Mouse (Mus musculus): ENCODE data around the gene Bmp8a. TPM values are rescaled to one million over a fixed set of nuclear protein-coding genes. Genes with fewer than 3 reads are reported as not detected.

Bmp8a gene
- polyA plus RNA-seq (2014; fragmentation: Nextera tagmentation; extraction: Ambion mirVana) = 2.3 and 3.4 TPM in 2 replicates

DNA sequence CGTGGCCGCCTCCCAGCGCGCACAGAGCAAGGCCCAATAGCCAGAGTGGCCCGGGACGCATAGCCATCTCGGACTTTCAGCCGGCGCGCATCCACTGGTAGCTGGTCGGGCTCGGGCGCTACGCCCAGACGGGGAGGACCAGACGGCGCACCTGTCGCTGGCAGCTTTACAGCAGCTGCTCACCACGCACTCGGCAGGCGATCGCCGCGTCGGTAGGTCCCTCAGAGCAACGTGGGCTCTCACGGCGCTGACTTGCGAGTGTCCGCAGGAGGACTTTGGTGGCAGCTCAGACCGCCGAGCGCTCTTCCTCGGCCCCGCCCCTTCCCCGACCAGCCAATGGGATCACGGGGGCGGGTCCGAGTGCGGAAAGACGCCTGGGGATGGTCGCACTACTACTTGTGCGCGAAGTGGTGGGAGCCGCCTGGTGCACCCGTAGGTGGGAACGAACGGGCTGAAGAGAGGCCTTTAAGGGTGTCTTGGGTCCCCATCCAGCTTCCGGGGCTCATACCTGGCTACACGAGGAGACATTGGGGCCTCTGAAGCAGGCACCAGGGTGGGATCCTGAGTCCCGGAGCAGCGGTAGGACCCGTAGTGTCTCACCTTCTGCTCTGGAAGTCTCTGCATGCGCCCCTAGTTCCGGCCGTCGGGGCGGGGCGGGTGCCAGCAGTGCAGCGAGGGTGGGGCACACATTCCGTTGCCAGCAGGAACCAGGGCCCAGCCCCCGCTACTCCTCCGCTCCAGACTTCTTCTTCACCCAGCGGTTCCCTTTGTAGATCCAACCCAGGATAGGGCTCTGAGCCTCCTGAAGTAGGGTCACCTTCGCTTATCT is at the start of gene Bmp8a:
Gene Bmp8a (minus strand): TSS at position 611 of the 829 bp plus-strand sequence.
- Histone ChIP-seq H3K27ac (replicated peaks; ENCODE audit: low read depth, low read length) (no peak within 1 kb of the TSS), H3K4me3 (ENCODE audit: low read depth, low read length) (peak within 1 kb of the TSS; percentile 53), H3K9me3 (ENCODE audit: control insufficient read depth, low read length) (no peaks in the 10 kb centered on the region), H3K27me3 (replicated peaks; ENCODE audit: control insufficient read depth, insufficient read depth, low read length) (peaks cover 43% of the 10 kb centered on the region), H3K4me2 (ENCODE audit: low read depth, low read length) (peak within 1 kb of the TSS; percentile 90), H3K9ac (ENCODE audit: low read depth, low read length) (peak within 1 kb of the TSS; percentile 45; the same call in 1 of the 2 replicates), H3K36me3 (ENCODE audit: control insufficient read depth, insufficient read depth, low read length) (no peaks in the 10 kb centered on the region), H3K4me1 (ENCODE audit: control insufficient read depth, insufficient read depth, low read length) (peaks cover 11% of the 10 kb centered on the region)
- ATAC-seq (ENCODE audit: low read depth) (peak; percentile 91), DNase-seq (ENCODE audit: low spot score) (peak; percentile 82)
- under 1% methylated on average over 34 of the region's 65 CpGs for WGBS

DNA sequence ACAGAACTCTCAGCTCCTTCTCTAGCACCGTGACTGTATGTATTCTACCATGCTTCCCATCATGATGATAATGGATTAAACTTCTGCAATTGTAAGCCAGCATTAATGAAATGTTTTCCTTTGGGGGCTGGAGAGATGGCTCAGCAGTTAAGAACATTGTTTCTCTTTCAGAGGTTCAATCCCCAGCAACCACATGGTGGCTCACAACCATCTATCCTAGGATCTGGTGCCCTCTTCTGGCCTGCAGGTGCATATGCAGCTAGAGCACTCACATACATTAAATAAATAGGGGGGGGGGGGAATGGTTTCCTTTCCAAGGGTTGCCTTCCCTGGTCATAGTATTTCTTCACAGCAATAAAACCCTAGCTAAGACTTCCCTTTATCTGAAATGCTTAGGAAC is 49.1 kb upstream of the Bmp8a start:
- no peaks in the 10 kb centered on the region for H3K4me1 ChIP-seq (ENCODE audit: control insufficient read depth, insufficient read depth, low read length)
- H3K27me3 ChIP-seq (replicated peaks; ENCODE audit: control insufficient read depth, insufficient read depth, low read length) = no peaks in the 10 kb centered on the region
- H3K9ac ChIP-seq (ENCODE audit: low read depth, low read length) = no peak overlapping the region
- 100% methylated on average over 1 of the region's 1 CpGs for WGBS
- ATAC-seq (ENCODE audit: low read depth) (no peak), DNase-seq (ENCODE audit: low spot score) (no peak)
- H3K36me3 ChIP-seq (ENCODE audit: control insufficient read depth, insufficient read depth, low read length) = peaks cover 98% of the 10 kb centered on the region
- no peak overlapping the region for H3K4me2 ChIP-seq (ENCODE audit: low read depth, low read length)
- no peaks in the 10 kb centered on the region for H3K9me3 ChIP-seq (ENCODE audit: control insufficient read depth, low read length)
- no peak overlapping the region for H3K4me3 ChIP-seq (ENCODE audit: low read depth, low read length)
- H3K27ac ChIP-seq (replicated peaks; ENCODE audit: low read depth, low read length) = no peak overlapping the region

DNA sequence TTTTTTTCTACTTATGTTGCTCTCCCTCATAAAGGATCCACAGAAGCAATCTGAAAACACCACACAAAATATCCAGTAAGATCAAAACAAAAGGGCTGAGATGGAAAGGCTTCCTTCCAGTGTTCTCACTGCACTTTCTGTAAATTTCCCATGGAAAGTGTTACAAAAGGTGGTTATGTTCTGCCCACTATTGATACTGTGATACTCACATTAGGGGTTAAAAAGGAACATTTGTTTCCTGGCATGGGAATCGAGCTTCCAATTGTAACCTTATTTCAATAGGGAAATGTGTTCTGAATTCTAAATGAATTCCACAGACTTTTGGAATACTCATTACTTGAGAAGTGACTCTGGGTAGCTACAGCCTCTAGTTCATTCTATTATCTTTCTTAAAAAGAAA is 42.0 kb upstream of the Bmp8a start:
- ATAC-seq (ENCODE audit: low read depth) = no peak
- no peaks in the 10 kb centered on the region for H3K9me3 ChIP-seq (ENCODE audit: control insufficient read depth, low read length)
- no peak overlapping the region for H3K9ac ChIP-seq (ENCODE audit: low read depth, low read length)
- WGBS = 69% methylated on average over 1 of the region's 1 CpGs
- H3K4me3 ChIP-seq (ENCODE audit: low read depth, low read length) = no peak overlapping the region
- H3K36me3 ChIP-seq (ENCODE audit: control insufficient read depth, insufficient read depth, low read length) = peaks cover 98% of the 10 kb centered on the region
- H3K27ac ChIP-seq (replicated peaks; ENCODE audit: low read depth, low read length) = no peak overlapping the region
- no peak for DNase-seq (ENCODE audit: low spot score)
- no peak overlapping the region for H3K4me2 ChIP-seq (ENCODE audit: low read depth, low read length)
- no peaks in the 10 kb centered on the region for H3K4me1 ChIP-seq (ENCODE audit: control insufficient read depth, insufficient read depth, low read length)
- no peaks in the 10 kb centered on the region for H3K27me3 ChIP-seq (replicated peaks; ENCODE audit: control insufficient read depth, insufficient read depth, low read length)

DNA sequence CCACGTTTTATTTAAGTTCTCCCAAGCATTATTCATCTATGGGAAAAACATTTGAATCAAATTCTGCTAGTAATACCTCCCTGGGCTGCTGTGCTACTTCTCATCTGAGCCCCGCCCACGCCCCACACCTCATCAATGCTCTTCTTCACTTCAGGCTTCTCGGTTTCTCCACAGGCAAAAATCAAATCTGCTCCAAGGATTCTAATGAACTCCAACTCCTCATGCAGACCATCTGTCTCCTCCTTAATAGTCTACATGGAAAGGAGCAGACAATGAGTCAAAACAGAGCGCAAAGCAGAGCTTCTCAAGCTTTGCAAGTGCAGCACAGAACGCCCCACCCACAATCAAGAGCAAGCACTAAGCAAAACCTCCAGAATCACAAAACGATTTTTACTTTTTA is 40.1 kb upstream of the Bmp8a start:
- Histone ChIP-seq H3K36me3 (ENCODE audit: control insufficient read depth, insufficient read depth, low read length) (peaks cover 94% of the 10 kb centered on the region), H3K9ac (ENCODE audit: low read depth, low read length) (no peak overlapping the region), H3K9me3 (ENCODE audit: control insufficient read depth, low read length) (no peaks in the 10 kb centered on the region), H3K27ac (replicated peaks; ENCODE audit: low read depth, low read length) (no peak overlapping the region), H3K27me3 (replicated peaks; ENCODE audit: control insufficient read depth, insufficient read depth, low read length) (no peaks in the 10 kb centered on the region), H3K4me3 (ENCODE audit: low read depth, low read length) (no peak overlapping the region), H3K4me2 (ENCODE audit: low read depth, low read length) (no peak overlapping the region), H3K4me1 (ENCODE audit: control insufficient read depth, insufficient read depth, low read length) (no peaks in the 10 kb centered on the region)
- ATAC-seq (ENCODE audit: low read depth) = no peak
- whole genome bisulfite sequencing = 89% methylated on average over 7 of the region's 7 CpGs
- no peak for DNase-seq (ENCODE audit: low spot score)

DNA sequence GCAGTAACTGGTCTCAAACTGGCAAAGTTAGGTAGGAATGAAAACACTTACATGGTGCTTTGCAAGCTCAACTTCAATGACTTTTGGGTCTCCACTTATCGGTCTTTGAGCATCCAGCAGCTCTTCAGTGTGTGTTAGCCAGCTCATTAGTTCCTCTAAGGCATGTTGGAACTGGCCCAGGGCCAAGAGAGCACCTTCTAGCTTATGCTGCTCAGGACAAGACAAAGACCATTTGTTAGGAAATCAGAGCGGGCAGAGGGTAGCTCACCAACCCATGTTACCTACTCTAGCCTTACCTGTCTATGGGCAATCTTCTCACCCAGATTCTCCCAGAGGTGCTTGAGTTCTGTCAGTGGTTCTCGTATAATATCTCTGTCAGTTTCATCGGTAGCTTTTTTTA is 39.0 kb upstream of the Bmp8a start:
- H3K4me2 ChIP-seq (ENCODE audit: low read depth, low read length) = no peak overlapping the region
- no peaks in the 10 kb centered on the region for H3K9me3 ChIP-seq (ENCODE audit: control insufficient read depth, low read length)
- H3K4me1 ChIP-seq (ENCODE audit: control insufficient read depth, insufficient read depth, low read length) = no peaks in the 10 kb centered on the region
- peaks cover 90% of the 10 kb centered on the region for H3K36me3 ChIP-seq (ENCODE audit: control insufficient read depth, insufficient read depth, low read length)
- no peak overlapping the region for H3K4me3 ChIP-seq (ENCODE audit: low read depth, low read length)
- no peak overlapping the region for H3K9ac ChIP-seq (ENCODE audit: low read depth, low read length)
- no peaks in the 10 kb centered on the region for H3K27me3 ChIP-seq (replicated peaks; ENCODE audit: control insufficient read depth, insufficient read depth, low read length)
- H3K27ac ChIP-seq (replicated peaks; ENCODE audit: low read depth, low read length) = no peak overlapping the region
- WGBS = 88% methylated on average over 4 of the region's 4 CpGs
- ATAC-seq (ENCODE audit: low read depth) = no peak
- DNase-seq (ENCODE audit: low spot score) = no peak

DNA sequence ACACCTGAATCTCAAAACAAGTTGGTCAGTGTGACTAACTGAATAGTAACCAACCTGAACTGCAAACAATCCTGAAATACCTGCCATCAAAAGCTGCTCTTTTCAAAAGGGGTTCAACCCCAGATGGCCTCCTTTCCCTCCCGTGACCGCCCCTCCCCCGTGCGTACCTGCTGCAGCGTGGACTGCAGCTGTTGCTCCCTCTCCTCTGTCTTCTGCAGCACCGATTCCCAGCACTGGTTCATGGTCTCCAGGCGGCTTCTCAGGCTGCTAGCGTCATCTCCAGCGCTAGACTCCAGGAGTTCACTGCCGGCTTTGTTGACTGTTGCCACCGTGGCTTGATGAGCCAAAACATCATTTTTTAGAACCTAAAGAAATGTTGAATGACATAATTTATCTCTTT is 38.5 kb upstream of the Bmp8a start:
- WGBS = 91% methylated on average over 11 of the region's 11 CpGs
- H3K4me3 ChIP-seq (ENCODE audit: low read depth, low read length) = no peak overlapping the region
- H3K4me2 ChIP-seq (ENCODE audit: low read depth, low read length) = no peak overlapping the region
- no peak for DNase-seq (ENCODE audit: low spot score)
- H3K4me1 ChIP-seq (ENCODE audit: control insufficient read depth, insufficient read depth, low read length) = no peaks in the 10 kb centered on the region
- no peaks in the 10 kb centered on the region for H3K27me3 ChIP-seq (replicated peaks; ENCODE audit: control insufficient read depth, insufficient read depth, low read length)
- no peak overlapping the region for H3K27ac ChIP-seq (replicated peaks; ENCODE audit: low read depth, low read length)
- H3K36me3 ChIP-seq (ENCODE audit: control insufficient read depth, insufficient read depth, low read length) = peaks cover 90% of the 10 kb centered on the region
- H3K9ac ChIP-seq (ENCODE audit: low read depth, low read length) = no peak overlapping the region
- ATAC-seq (ENCODE audit: low read depth) = no peak
- H3K9me3 ChIP-seq (ENCODE audit: control insufficient read depth, low read length) = no peaks in the 10 kb centered on the region

DNA sequence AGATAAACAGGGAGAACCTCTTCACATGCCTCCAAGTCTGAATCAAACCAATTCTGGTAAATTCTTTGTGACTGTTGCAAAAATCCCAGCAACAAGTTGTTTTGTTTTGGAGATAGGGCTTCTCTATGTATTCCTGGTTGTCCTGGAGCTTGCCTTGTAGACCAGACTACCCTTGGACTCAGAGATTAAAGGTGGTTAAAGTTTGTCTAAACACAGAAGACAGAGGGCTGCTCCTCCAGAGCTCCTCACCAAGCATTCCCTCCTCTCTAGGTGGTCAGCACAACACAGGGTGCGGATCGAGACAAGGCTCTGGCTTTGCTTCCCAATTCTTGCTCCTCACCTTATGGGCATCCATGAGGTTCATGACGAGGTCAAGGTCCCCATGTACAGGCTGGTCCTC is 33.0 kb upstream of the Bmp8a start:
- DNase-seq (ENCODE audit: low spot score) (no peak), ATAC-seq (ENCODE audit: low read depth) (no peak)
- Histone ChIP-seq H3K27me3 (replicated peaks; ENCODE audit: control insufficient read depth, insufficient read depth, low read length) (no peaks in the 10 kb centered on the region), H3K36me3 (ENCODE audit: control insufficient read depth, insufficient read depth, low read length) (peaks cover 90% of the 10 kb centered on the region), H3K9ac (ENCODE audit: low read depth, low read length) (no peak overlapping the region), H3K4me3 (ENCODE audit: low read depth, low read length) (no peak overlapping the region), H3K9me3 (ENCODE audit: control insufficient read depth, low read length) (no peaks in the 10 kb centered on the region), H3K4me2 (ENCODE audit: low read depth, low read length) (no peak overlapping the region), H3K27ac (replicated peaks; ENCODE audit: low read depth, low read length) (no peak overlapping the region), H3K4me1 (ENCODE audit: control insufficient read depth, insufficient read depth, low read length) (no peaks in the 10 kb centered on the region)
- 91% methylated on average over 3 of the region's 3 CpGs for WGBS

DNA sequence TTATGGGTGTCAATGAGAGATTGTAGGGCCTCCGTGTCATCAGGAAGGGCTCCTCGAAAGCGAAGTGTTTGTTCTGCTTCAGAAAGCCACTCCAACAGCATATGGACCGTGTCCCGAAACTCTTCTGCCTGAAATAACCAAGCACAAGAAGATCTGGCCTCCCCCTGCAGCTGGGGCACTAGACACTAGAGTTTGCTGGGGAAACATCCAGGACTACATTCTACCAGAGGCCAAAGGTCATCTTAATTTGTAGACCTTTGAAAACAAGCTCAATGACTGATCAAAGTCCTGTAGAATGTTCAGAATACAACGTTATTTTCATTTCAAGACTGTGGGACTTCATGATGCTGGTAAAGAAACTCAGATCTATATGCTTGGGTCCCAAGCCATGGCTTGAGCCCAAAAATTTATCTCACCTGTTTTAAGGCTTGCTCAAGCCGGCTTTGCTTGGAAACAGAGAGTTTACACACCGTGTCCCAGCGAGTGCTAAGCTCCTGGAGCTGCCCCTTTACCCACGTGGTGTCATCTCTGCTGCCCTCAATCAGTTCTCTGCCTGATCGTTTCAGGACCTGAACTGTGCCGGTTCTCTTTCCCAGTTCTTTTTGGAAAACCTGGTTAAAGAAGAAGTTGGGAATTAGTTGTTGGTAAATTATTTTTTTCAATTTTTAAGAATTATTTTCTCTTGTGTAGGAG is 31.4 kb upstream of the Bmp8a start:
- H3K27ac ChIP-seq (replicated peaks; ENCODE audit: low read depth, low read length) = no peak overlapping the region
- no peak for ATAC-seq (ENCODE audit: low read depth)
- no peaks in the 10 kb centered on the region for H3K9me3 ChIP-seq (ENCODE audit: control insufficient read depth, low read length)
- H3K4me2 ChIP-seq (ENCODE audit: low read depth, low read length) = no peak overlapping the region
- H3K4me1 ChIP-seq (ENCODE audit: control insufficient read depth, insufficient read depth, low read length) = no peaks in the 10 kb centered on the region
- 92% methylated on average over 12 of the region's 12 CpGs for WGBS
- H3K4me3 ChIP-seq (ENCODE audit: low read depth, low read length) = no peak overlapping the region
- DNase-seq (ENCODE audit: low spot score) = no peak
- H3K9ac ChIP-seq (ENCODE audit: low read depth, low read length) = no peak overlapping the region
- peaks cover 91% of the 10 kb centered on the region for H3K36me3 ChIP-seq (ENCODE audit: control insufficient read depth, insufficient read depth, low read length)
- H3K27me3 ChIP-seq (replicated peaks; ENCODE audit: control insufficient read depth, insufficient read depth, low read length) = no peaks in the 10 kb centered on the region
